ENCODE assay signal across 8 mouse cellular contexts in the genomic region with DNA sequence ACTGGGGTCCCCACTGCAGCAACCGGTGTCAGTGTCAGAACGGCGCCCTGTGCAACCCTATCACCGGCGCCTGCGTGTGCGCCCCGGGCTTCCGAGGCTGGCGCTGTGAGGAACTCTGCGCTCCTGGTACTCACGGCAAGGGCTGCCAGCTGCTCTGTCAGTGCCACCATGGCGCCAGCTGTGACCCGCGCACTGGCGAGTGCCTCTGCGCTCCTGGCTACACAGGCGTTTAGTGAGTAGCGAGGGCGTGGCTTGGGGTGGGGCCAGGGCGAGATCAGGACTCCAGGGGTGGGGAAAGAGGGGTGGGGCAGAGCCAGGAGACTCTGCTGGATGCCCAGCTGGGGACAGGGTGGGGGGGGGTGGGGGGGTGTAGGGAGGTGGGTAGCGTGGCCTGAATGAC.
DNase-seq lines count a peak whose midpoint lies in the region; ATAC-seq and TF ChIP-seq lines count a peak whose summit lies in the region.

No protein-coding gene starts in this region.

- H3K4me2 ChIP-seq in intestine, embryonic 14.5 days (ENCODE audit: low read length): peak overlapping the region; percentile 45
- peak overlapping the region; percentile 60 for H3K4me2 ChIP-seq in liver, embryonic 12.5 days
- H3K4me2 ChIP-seq in neural tube, embryonic 14.5 days (ENCODE audit: low read depth, low read length): peak overlapping the region; percentile 29

- WGBS in cerebellum, adult 2 months: 39% methylated on average over 22 of the region's 22 CpGs
- 2% methylated on average over 22 of the region's 22 CpGs for WGBS in intestine, embryonic 14.5 days
- WGBS in liver, embryonic 12.5 days (ENCODE audit: insufficient replicate concordance): 7% methylated on average over 22 of the region's 22 CpGs
- WGBS in neural tube, embryonic 14.5 days: 3% methylated on average over 22 of the region's 22 CpGs

- DNase-seq in cerebellum, postnatal 10 days: peak; percentile 60 to 65
- DNase-seq in cerebellum, adult 2 months: no peak
- DNase-seq in adrenal gland, postnatal 36 days: peak; percentile 62 to 69
- DNase-seq in gastrocnemius, adult 8-10 months (ENCODE audit: low spot score in 2 of 2): peak; percentile 12 to 42
- no peak for DNase-seq in intestine, embryonic 14.5 days (ENCODE audit: low spot score)
- no peak for DNase-seq in frontal cortex, postnatal 36 days (ENCODE audit: low spot score in 2 of 2)

- no peaks in the 10 kb centered on the region for H3K9me3 ChIP-seq in intestine, embryonic 14.5 days (ENCODE audit: control insufficient read depth, low read length)
- no peaks in the 10 kb centered on the region for H3K9me3 ChIP-seq in liver, embryonic 12.5 days (replicated peaks)
- H3K9me3 ChIP-seq in neural tube, embryonic 14.5 days (ENCODE audit: control insufficient read depth, low read length): no peaks in the 10 kb centered on the region

- no peak for TF ChIP-seq POLR2A in cerebellum, adult 2 months (IDR thresholded peaks at IDR 0.05; ENCODE audit: borderline replicate concordance, insufficient read depth, low read length)

- H3K27ac ChIP-seq in cerebellum, adult 2 months (ENCODE audit: insufficient read depth, low read length): no peak overlapping the region
- H3K27ac ChIP-seq in intestine, embryonic 14.5 days (ENCODE audit: low read depth): no peak overlapping the region
- no peak overlapping the region for H3K27ac ChIP-seq in liver, embryonic 12.5 days
- no peak overlapping the region for H3K27ac ChIP-seq in neural tube, embryonic 14.5 days (ENCODE audit: low read depth, low read length)

- H3K9ac ChIP-seq in intestine, embryonic 14.5 days (ENCODE audit: low read length): no peak overlapping the region
- peak overlapping the region; percentile 39; the same call in 1 of the 2 replicates for H3K9ac ChIP-seq in liver, embryonic 12.5 days
- no peak overlapping the region for H3K9ac ChIP-seq in neural tube, embryonic 14.5 days (replicated peaks; ENCODE audit: low read depth, low read length)

- H3K27me3 ChIP-seq in cerebellum, adult 2 months (ENCODE audit: control insufficient read depth, insufficient read depth, low read length): no peaks in the 10 kb centered on the region
- H3K27me3 ChIP-seq in intestine, embryonic 14.5 days (replicated peaks; ENCODE audit: control insufficient read depth, insufficient read depth, low read length): no peaks in the 10 kb centered on the region
- peaks cover 56% of the 10 kb centered on the region for H3K27me3 ChIP-seq in liver, embryonic 12.5 days (replicated peaks)
- no peaks in the 10 kb centered on the region; the same call in 1 of the 2 replicates for H3K27me3 ChIP-seq in neural tube, embryonic 14.5 days (ENCODE audit: control insufficient read depth, insufficient read depth, low read length)

- no peak overlapping the region for H3K4me3 ChIP-seq in cerebellum, adult 2 months (replicated peaks; ENCODE audit: insufficient read depth, low read depth, low read length)
- H3K4me3 ChIP-seq in intestine, embryonic 14.5 days (ENCODE audit: low read depth, low read length): peak overlapping the region; percentile 19; the same call in 1 of the 2 replicates
- H3K4me3 ChIP-seq in liver, embryonic 12.5 days: peak overlapping the region; percentile 37
- H3K4me3 ChIP-seq in neural tube, embryonic 14.5 days (ENCODE audit: low read depth, low read length): no peak overlapping the region

- H3K36me3 ChIP-seq in intestine, embryonic 14.5 days (ENCODE audit: control insufficient read depth, insufficient read depth, low read length): no peaks in the 10 kb centered on the region
- H3K36me3 ChIP-seq in liver, embryonic 12.5 days: no peaks in the 10 kb centered on the region
- no peaks in the 10 kb centered on the region for H3K36me3 ChIP-seq in neural tube, embryonic 14.5 days (ENCODE audit: control insufficient read depth, insufficient read depth, low read length)

- 0 out of 2 replicates have a peak, but pooled peaks have one; percentile 36 for ATAC-seq in intestine, embryonic 14.5 days (replicated peaks; ENCODE audit: low FRiP score, low TSS enrichment, low read depth)
- ATAC-seq in liver, embryonic 12.5 days: no peak
- ATAC-seq in neural tube, embryonic 14.5 days (ENCODE audit: low read depth): peak; percentile 60; the same call in 1 of the 2 replicates

- no peak for TF ChIP-seq CTCF in cerebellum, adult 2 months (IDR thresholded peaks at IDR 0.05; ENCODE audit: borderline replicate concordance, insufficient read depth, low read depth, low read length)

- peaks cover 50% of the 10 kb centered on the region for H3K4me1 ChIP-seq in cerebellum, adult 2 months (ENCODE audit: control insufficient read depth, insufficient read depth, low read length)
- H3K4me1 ChIP-seq in intestine, embryonic 14.5 days (replicated peaks; ENCODE audit: control insufficient read depth, insufficient read depth, low read length): no peaks in the 10 kb centered on the region
- H3K4me1 ChIP-seq in liver, embryonic 12.5 days: peaks cover 12% of the 10 kb centered on the region
- H3K4me1 ChIP-seq in neural tube, embryonic 14.5 days (ENCODE audit: control insufficient read depth, insufficient read depth, low read length): peaks cover 16% of the 10 kb centered on the region; the same call in 1 of the 2 replicates

Comparison
In these comparisons a context has a peak if more than half of its experiments do, and no peak if none do; other contexts are left out.
1. DNase-seq: peak in cerebellum, postnatal 10 days (2 of 2), adrenal gland, postnatal 36 days (2 of 2) and gastrocnemius, adult 8-10 months (2 of 2); none in cerebellum, adult 2 months (0 of 2), intestine, embryonic 14.5 days (single experiment) and frontal cortex, postnatal 36 days (0 of 2).
2. H3K4me3 ChIP-seq: peak in intestine, embryonic 14.5 days (single experiment) and liver, embryonic 12.5 days (single experiment); none in cerebellum, adult 2 months (single experiment) and neural tube, embryonic 14.5 days (single experiment).
3. Peak in every context shown above with its lines, with median percentiles within 50 percentile points of each other: H3K4me2 ChIP-seq.